Mouse (Mus musculus): ENCODE results near the gene Slc24a3.

DNA sequence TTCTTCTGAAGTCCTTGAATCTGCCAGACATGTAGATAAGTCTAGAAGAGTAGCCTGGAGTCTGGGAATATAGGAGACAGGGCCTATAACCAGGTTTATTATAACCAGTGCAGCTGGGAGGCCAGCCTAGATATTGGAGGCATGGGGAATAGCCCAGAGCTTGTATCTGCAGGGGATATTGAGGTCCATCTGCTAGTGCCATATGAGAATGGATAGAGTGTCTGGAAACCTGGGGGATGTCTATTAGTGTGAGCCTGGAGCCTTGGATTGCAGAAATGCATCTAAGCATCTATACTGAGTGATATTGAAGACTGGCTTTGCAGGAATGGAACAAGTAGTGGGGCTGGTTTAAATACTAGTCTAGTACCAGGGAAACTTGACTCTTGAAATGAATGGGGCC, 168.9 kb downstream of the Slc24a3 start:
- TF ChIP-seq EP300 (IDR thresholded peaks at IDR 0.05; ENCODE audit: low read depth), result no peak
- no peak for TF ChIP-seq CTCF (IDR thresholded peaks at IDR 0.05; ENCODE audit: low read depth)

Measured in liver, embryonic 14.5 days (tissue).